27 mouse cellular contexts compared by ENCODE assay signal in genomic region chr4:152892997-152893396, GRCm38 (mm10).
A peak's percentile ranks its signal among the peaks of the same experiment; 100 is the strongest.
DNase-seq lines count a peak whose midpoint lies in the region; ATAC-seq and TF ChIP-seq lines count a peak whose summit lies in the region.
"Had no signal": no experiment of that assay in that cellular context is flagged by ENCODE, and none has a peak within 500 bp of the region (broad histone marks: within the 10 kb centered on the region; RNA-seq: fewer than 3 reads in every experiment).

No protein-coding gene starts in this region.

- peak overlapping the region; percentile 58 for H3K27ac ChIP-seq in liver, adult 2 months (replicated peaks; ENCODE audit: insufficient read depth, low read depth, low read length)
- no peak overlapping the region for H3K27ac ChIP-seq in liver, embryonic 12.5 days
- no peak overlapping the region for H3K27ac ChIP-seq in liver, embryonic 15.5 days (replicated peaks)
- H3K27ac ChIP-seq: embryonic facial prominence, embryonic 10.5 days; embryonic facial prominence, embryonic 13.5 days; forebrain, embryonic 12.5 days; forebrain, embryonic 15.5 days; heart, adult 2 months; heart, embryonic 10.5 days; heart, embryonic 13.5 days; hindbrain, embryonic 15.5 days had no signal

- no peaks in the 10 kb centered on the region for H3K27me3 ChIP-seq in liver, adult 2 months (ENCODE audit: control insufficient read depth, insufficient read depth, low read length)
- no peaks in the 10 kb centered on the region for H3K27me3 ChIP-seq in liver, embryonic 12.5 days (replicated peaks)
- no peaks in the 10 kb centered on the region for H3K27me3 ChIP-seq in liver, embryonic 15.5 days
- H3K27me3 ChIP-seq: embryonic facial prominence, embryonic 13.5 days; forebrain, embryonic 15.5 days; hindbrain, embryonic 15.5 days had no signal

- no peaks in the 10 kb centered on the region for H3K79me2 ChIP-seq in liver, adult 2 months (ENCODE audit: control insufficient read depth, insufficient read depth, low read length)

- ATAC-seq in liver, embryonic 12.5 days, result peak; percentile 53
- 0 out of 2 replicates have a peak, but pooled peaks have one; percentile 37 for ATAC-seq in liver, embryonic 15.5 days (ENCODE audit: insufficient read depth)
- ATAC-seq: activated CD4-positive, CD25-positive, alpha-beta regulatory T cell, adult 4 months; forebrain, embryonic 15.5 days had no signal

- DNase-seq in liver, adult 2 months (ENCODE audit: extremely low read depth, low read depth, low spot score), result peak; percentile 88
- no peak for DNase-seq in left cerebral cortex, adult 9 months (ENCODE audit: low spot score in 2 of 2)
- no peak for DNase-seq in B cell, adult 2 months
- DNase-seq in right cerebral cortex, postnatal 4 days, result no peak
- DNase-seq: adrenal gland, adult 8-10 months; adrenal gland, postnatal 25 days; cerebellum, adult 11-12 months; cerebellum, adult 8-10 months; cerebellum, postnatal 10 days; cerebellum, postnatal 36 days; embryo, embryonic 11 days; gastrocnemius, postnatal 10 days; gastrocnemius, postnatal 36 days; heart, adult 2 months; heart, postnatal 14 days; heart, postnatal 4 days had no signal

- WGBS in liver, adult 2 months, result 38% methylated on average over 3 of the region's 3 CpGs
- WGBS in liver, embryonic 12.5 days (ENCODE audit: insufficient replicate concordance), result 67% methylated on average over 3 of the region's 3 CpGs
- WGBS in liver, embryonic 15.5 days (ENCODE audit: insufficient replicate concordance), result 56% methylated on average over 3 of the region's 3 CpGs

- TF ChIP-seq CTCF in liver, adult 2 months (IDR thresholded peaks at IDR 0.05; ENCODE audit: low read depth, low read length), result no peak

- no peaks in the 10 kb centered on the region for H3K36me3 ChIP-seq in liver, adult 2 months (ENCODE audit: control insufficient read depth, insufficient read depth, low read length)
- no peaks in the 10 kb centered on the region for H3K36me3 ChIP-seq in liver, embryonic 12.5 days
- no peaks in the 10 kb centered on the region for H3K36me3 ChIP-seq in liver, embryonic 15.5 days (replicated peaks)
- H3K36me3 ChIP-seq: embryonic facial prominence, embryonic 10.5 days; embryonic facial prominence, embryonic 13.5 days; forebrain, embryonic 12.5 days; forebrain, embryonic 15.5 days; heart, embryonic 10.5 days; heart, embryonic 13.5 days; hindbrain, embryonic 15.5 days had no signal

- no peak overlapping the region for H3K4me2 ChIP-seq in liver, embryonic 12.5 days
- no peak overlapping the region for H3K4me2 ChIP-seq in liver, embryonic 15.5 days
- H3K4me2 ChIP-seq: embryonic facial prominence, embryonic 13.5 days; forebrain, embryonic 12.5 days; forebrain, embryonic 15.5 days; heart, embryonic 13.5 days; hindbrain, embryonic 15.5 days had no signal

- peaks cover 26% of the 10 kb centered on the region for H3K9me3 ChIP-seq in liver, embryonic 12.5 days (replicated peaks)
- H3K9me3 ChIP-seq in liver, embryonic 15.5 days (replicated peaks), result no peaks in the 10 kb centered on the region
- H3K9me3 ChIP-seq: embryonic facial prominence, embryonic 13.5 days; forebrain, embryonic 12.5 days; forebrain, embryonic 15.5 days; heart, embryonic 10.5 days; hindbrain, embryonic 15.5 days had no signal

- peaks cover 19% of the 10 kb centered on the region for H3K4me1 ChIP-seq in liver, adult 2 months (ENCODE audit: control insufficient read depth, insufficient read depth, low read length)
- no peaks in the 10 kb centered on the region for H3K4me1 ChIP-seq in liver, embryonic 12.5 days
- no peaks in the 10 kb centered on the region for H3K4me1 ChIP-seq in liver, embryonic 15.5 days (replicated peaks)
- H3K4me1 ChIP-seq: embryonic facial prominence, embryonic 10.5 days; embryonic facial prominence, embryonic 13.5 days; forebrain, embryonic 12.5 days; forebrain, embryonic 15.5 days; heart, embryonic 10.5 days had no signal

- H3K4me3 ChIP-seq in liver, adult 2 months (ENCODE audit: insufficient read depth, low read depth, low read length), result no peak overlapping the region
- H3K4me3 ChIP-seq in liver, embryonic 12.5 days, result no peak overlapping the region
- H3K4me3 ChIP-seq in liver, embryonic 15.5 days (replicated peaks), result no peak overlapping the region
- H3K4me3 ChIP-seq: embryonic facial prominence, embryonic 10.5 days; embryonic facial prominence, embryonic 13.5 days; erythroblast, embryonic 14.5 days; forebrain, embryonic 12.5 days; forebrain, embryonic 15.5 days; heart, adult 2 months; heart, embryonic 10.5 days; heart, embryonic 13.5 days; hindbrain, embryonic 15.5 days had no signal

- no peak overlapping the region for H3K9ac ChIP-seq in liver, adult 2 months (ENCODE audit: low read depth, low read length)
- no peak overlapping the region for H3K9ac ChIP-seq in liver, embryonic 12.5 days
- no peak overlapping the region for H3K9ac ChIP-seq in liver, embryonic 15.5 days
- H3K9ac ChIP-seq: embryonic facial prominence, embryonic 13.5 days; forebrain, embryonic 12.5 days; forebrain, embryonic 15.5 days; heart, embryonic 13.5 days; hindbrain, embryonic 15.5 days had no signal

- no peak for TF ChIP-seq POLR2A in liver, adult 2 months (IDR thresholded peaks at IDR 0.05; ENCODE audit: extremely low read depth, insufficient read depth, low read length)
